Mouse (Mus musculus): ENCODE measurements at regions not wholly inside any gene's neighbourhood (a gene's known extent, or its start where the extent isn't known, plus 50 kb on each side); places are given as distances from the start of the nearest gene placed in this dataset.

DNA sequence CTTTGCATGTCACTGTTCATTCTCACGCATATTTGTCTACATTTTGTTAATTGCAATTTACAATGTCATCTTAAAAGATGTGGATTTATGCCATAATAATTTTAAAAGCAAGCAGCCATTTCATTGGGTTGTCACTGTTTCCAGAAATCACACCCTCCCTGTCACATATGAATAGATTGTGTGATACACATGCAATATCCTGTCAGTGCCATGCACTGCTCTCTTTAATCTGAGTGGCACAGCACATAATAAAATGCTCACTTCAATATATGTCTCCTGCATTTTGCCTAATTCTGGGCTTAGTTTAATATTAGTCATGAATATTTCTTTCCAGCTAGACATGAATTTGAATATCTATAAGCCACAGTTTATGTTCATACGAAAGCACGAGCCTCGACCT, 56.1 kb upstream of the 1700008P02Rik start:
- TF ChIP-seq POLR2A (IDR thresholded peaks at IDR 0.05; ENCODE audit: borderline replicate concordance, control insufficient read depth, low read depth, low read length) (no peak), CTCF (IDR thresholded peaks at IDR 0.05; ENCODE audit: control insufficient read depth, insufficient read depth, low read length) (no peak)
